Mouse (Mus musculus) forebrain, embryonic 13.5 days (tissue): Measurements from ENCODE around the gene Mthfd1. TPM values are rescaled to one million over a fixed set of nuclear protein-coding genes. Genes with fewer than 3 reads are reported as not detected.

Experiments used
- ATAC-seq: fragments of 200-750 bp; cut with Nextera tagmentation; 2 replicates; pipeline ENCODE4 v1.8.0; 2017
- H3K27ac ChIP-seq: fragments of 300-500 bp; sonication (generic); 2 replicates; pipeline ENCODE4 v1.5.1; 2015; ENCODE audit warnings: inconsistent platforms, mild to moderate bottlenecking, moderate library complexity
- H3K27me3 ChIP-seq: fragments of 300-500 bp; sonication (generic); 2 replicates; pipeline ENCODE4 v1.6.1; 2015; ENCODE audit warnings: mild to moderate bottlenecking, inconsistent platforms
- H3K36me3 ChIP-seq: fragments of 300-500 bp; sonication (generic); 2 replicates; pipeline ENCODE4 v1.6.1; 2015; ENCODE audit warnings: mild to moderate bottlenecking, inconsistent platforms; ENCODE audit not compliant: poor library complexity, severe bottlenecking
- H3K4me1 ChIP-seq: fragments of 300-500 bp; sonication (generic); 2 replicates; pipeline ENCODE4 v1.6.1; 2015; ENCODE audit warnings: inconsistent platforms
- H3K4me2 ChIP-seq: fragments of 300-500 bp; sonication (generic); 2 replicates; pipeline ENCODE4 v1.6.1; 2015; ENCODE audit warnings: inconsistent platforms, mild to moderate bottlenecking, moderate library complexity
- H3K4me3 ChIP-seq: fragments of 300-500 bp; sonication (generic); 2 replicates; pipeline ENCODE4 v1.5.1; 2015; ENCODE audit warnings: mild to moderate bottlenecking, inconsistent platforms
- H3K9ac ChIP-seq: fragments of 300-500 bp; sonication (generic); 2 replicates; pipeline ENCODE4 v1.6.1; 2015; ENCODE audit warnings: mild to moderate bottlenecking, inconsistent platforms
- H3K9me3 ChIP-seq: fragments of 300-500 bp; sonication (generic); replicated peaks from 2 replicates; pipeline ENCODE4 v1.6.1; 2016; ENCODE audit warnings: inconsistent platforms
- WGBS: fragments of 180-500 bp; shearing (Covaris S2); methylation state at CpG from one replicate; pipeline ENCODE4 v1.1.7; 2015; 5-methylcytosine and 5-hydroxymethylcytosine counted together
- polyA plus RNA-seq: library from polyadenylated mRNA; unstranded; fragments of >200 nt; fragmentation: Nextera tagmentation; extraction: Ambion mirVana; gene quantifications from 2 replicates; pipeline ENCODE4 v1.2.1, GENCODE M21; 2015

The Mthfd1 gene
- polyA plus RNA-seq, 1 experiment from 2014 or later = 48.0 TPM

DNA sequence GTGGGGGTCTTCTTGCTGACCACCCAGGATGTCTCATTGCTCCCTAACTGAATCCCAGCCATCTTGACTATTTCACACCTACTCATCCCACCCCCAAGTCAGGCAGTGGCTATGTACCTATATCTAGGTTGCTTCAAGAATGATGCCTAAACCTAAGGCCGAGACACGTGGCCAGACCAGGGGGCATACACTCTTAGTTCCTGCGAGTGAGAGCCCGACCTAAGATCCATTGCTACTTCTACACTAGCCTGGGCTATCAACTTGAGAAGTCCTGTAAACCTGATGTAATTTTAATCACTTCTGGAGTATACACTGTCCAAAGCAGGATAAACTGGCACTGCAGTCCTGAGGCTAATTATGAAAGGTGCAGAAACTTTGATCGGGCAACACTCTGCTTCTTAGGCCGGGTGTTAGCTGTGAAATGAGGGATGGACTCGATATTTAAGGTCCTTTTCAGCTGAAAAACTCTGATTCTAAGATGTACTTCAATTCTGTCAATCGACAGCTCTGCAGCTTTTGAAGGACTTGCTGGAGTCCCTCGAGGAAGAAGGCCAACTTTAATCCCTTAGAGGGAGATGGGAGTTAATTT is 113.2 kb downstream of the Mthfd1 start:
- peak overlapping the region; percentile 98; the same call in 1 of the 2 replicates for H3K27ac ChIP-seq
- H3K27me3 ChIP-seq = no peaks in the 10 kb centered on the region
- 8% methylated on average over 9 of the region's 9 CpGs for WGBS
- H3K36me3 ChIP-seq = no peaks in the 10 kb centered on the region
- peak overlapping the region; percentile 88 for H3K4me3 ChIP-seq
- peaks cover 46% of the 10 kb centered on the region for H3K4me1 ChIP-seq
- peak overlapping the region; percentile 84 for H3K4me2 ChIP-seq
- H3K9me3 ChIP-seq = no peaks in the 10 kb centered on the region
- no peak for ATAC-seq
- H3K9ac ChIP-seq = peak overlapping the region; percentile 99

- peak overlapping the region; percentile 84 for H3K4me2 ChIP-seq
- peak overlapping the region; percentile 99 for H3K9ac ChIP-seq
- H3K4me1 ChIP-seq = peaks cover 46% of the 10 kb centered on the region
- WGBS = under 1% methylated on average over 17 of the region's 26 CpGs
- peak; percentile 57 for ATAC-seq
- no peaks in the 10 kb centered on the region for H3K9me3 ChIP-seq
- H3K36me3 ChIP-seq = no peaks in the 10 kb centered on the region
- H3K4me3 ChIP-seq = peak overlapping the region; percentile 88
- no peaks in the 10 kb centered on the region for H3K27me3 ChIP-seq
- H3K27ac ChIP-seq = peak overlapping the region; percentile 98
These were observed 113.7 kb downstream of the Mthfd1 start for GRCm38 (mm10) chr12:76368790-76369205.

Other genes with a start within 250 kb of the Mthfd1 start
- gene Esr2, start 78.0 kb upstream of the Mthfd1 start, polyA plus RNA-seq = 0.05 and 0.12 TPM in 2 replicates
- not detected in 2 replicates for gene Tex21, start 8.6 kb upstream of the Mthfd1 start, polyA plus RNA-seq
- 4.5 and 5.3 TPM in 2 replicates for gene Akap5, start 69.6 kb downstream of the Mthfd1 start, polyA plus RNA-seq
- 18.4 and 18.5 TPM in 2 replicates for gene Zbtb25, start 114.3 kb downstream of the Mthfd1 start, polyA plus RNA-seq
- gene Zbtb1, start 115.0 kb downstream of the Mthfd1 start, polyA plus RNA-seq = 5.5 and 5.6 TPM in 2 replicates
- gene Hspa2, start 148.9 kb downstream of the Mthfd1 start, polyA plus RNA-seq = 4.9 and 5.2 TPM in 2 replicates
- 0.71 and 1.2 TPM in 2 replicates for gene Ppp1r36, start 162.2 kb downstream of the Mthfd1 start, polyA plus RNA-seq